Mouse (Mus musculus) limb, embryonic 12.5 days (tissue): ENCODE results near the gene Tcerg1l. TPM values are rescaled to one million over a fixed set of nuclear protein-coding genes. Genes with fewer than 3 reads are reported as not detected.

Experiments used
- ATAC-seq: fragments of 200-750 bp; cut with Nextera tagmentation; 2 replicates; pipeline ENCODE4 v1.8.0; 2017; ENCODE audit warnings: low read depth, moderate TSS enrichment; ENCODE audit not compliant: insufficient number of reproducible peaks, insufficient read depth, low FRiP score, low TSS enrichment
- H3K27ac ChIP-seq: fragments of 300-500 bp; sonication (generic); 2 replicates; pipeline ENCODE4 v1.5.1; 2016; ENCODE audit warnings: mild to moderate bottlenecking, moderate library complexity
- H3K27me3 ChIP-seq: fragments of 300-500 bp; sonication (generic); 2 replicates; pipeline ENCODE4 v1.6.1; 2016; ENCODE audit warnings: mild to moderate bottlenecking, moderate library complexity
- H3K36me3 ChIP-seq: fragments of 300-500 bp; sonication (generic); 2 replicates; pipeline ENCODE4 v1.6.1; 2016; ENCODE audit warnings: mild to moderate bottlenecking, moderate library complexity
- H3K4me1 ChIP-seq: fragments of 300-500 bp; sonication (generic); replicated peaks from 2 replicates; pipeline ENCODE4 v1.6.1; 2016
- H3K4me2 ChIP-seq: fragments of 300-500 bp; sonication (generic); 2 replicates; pipeline ENCODE4 v1.6.1; 2016; ENCODE audit warnings: mild to moderate bottlenecking, moderate library complexity
- H3K4me3 ChIP-seq: fragments of 300-500 bp; sonication (generic); replicated peaks from 2 replicates; pipeline ENCODE4 v1.5.1; 2016; ENCODE audit warnings: mild to moderate bottlenecking
- H3K9ac ChIP-seq: fragments of 300-500 bp; sonication (generic); replicated peaks from 2 replicates; pipeline ENCODE4 v1.6.1; 2016; ENCODE audit warnings: mild to moderate bottlenecking, moderate library complexity
- H3K9me3 ChIP-seq: fragments of 300-500 bp; sonication (generic); 2 replicates; pipeline ENCODE4 v1.6.1; 2016; ENCODE audit warnings: mild to moderate bottlenecking, moderate library complexity
- WGBS: fragments of 180-500 bp; shearing (Covaris S2); methylation state at CpG from one replicate; pipeline ENCODE4 v1.1.7; 2016; 5-methylcytosine and 5-hydroxymethylcytosine counted together
- polyA plus RNA-seq: library from polyadenylated mRNA; unstranded; fragments of >200 nt; fragmentation: Nextera tagmentation; extraction: Ambion mirVana; gene quantifications from 2 replicates; pipeline ENCODE4 v1.2.1, GENCODE M21; 2016

Gene Tcerg1l
- polyA plus RNA-seq, 1 experiment from 2014 or later, result 1.8 TPM

- Histone ChIP-seq H3K9me3 (no peaks in the 10 kb centered on the region), H3K27ac (no peak overlapping the region), H3K9ac (no peak overlapping the region), H3K36me3 (no peaks in the 10 kb centered on the region), H3K4me2 (no peak overlapping the region), H3K27me3 (no peaks in the 10 kb centered on the region), H3K4me1 (no peaks in the 10 kb centered on the region), H3K4me3 (no peak overlapping the region)
- no peak for ATAC-seq
- 64% methylated on average over 2 of the region's 2 CpGs for WGBS
Observed at GRCm38 (mm10) chr7:138176026-138176425, 221.5 kb downstream of the Tcerg1l start.

GRCm38 (mm10) chr7:138170389-138170788 lies 227.1 kb downstream of the Tcerg1l start:
- Histone ChIP-seq H3K27me3 (no peaks in the 10 kb centered on the region), H3K36me3 (no peaks in the 10 kb centered on the region), H3K4me3 (no peak overlapping the region), H3K9me3 (no peaks in the 10 kb centered on the region), H3K4me1 (no peaks in the 10 kb centered on the region), H3K27ac (no peak overlapping the region), H3K9ac (no peak overlapping the region), H3K4me2 (no peak overlapping the region)
- 82% methylated on average over 4 of the region's 4 CpGs for WGBS
- no peak for ATAC-seq
